Mouse (Mus musculus): Measurements from ENCODE around the gene Defb11.
"Not testable (repeated sequence)": the region's sequence is repeated elsewhere in the genome, so short reads cannot be mapped to it uniquely, and the experiment has no call there.

The Defb11 gene

GRCm38 (mm10) chr8:21906290-21906689, at the start of gene Defb11:
Gene Defb11 (minus strand): TSS chr8:21906412.
- DNase-seq = not testable (repeated sequence)

DNA sequence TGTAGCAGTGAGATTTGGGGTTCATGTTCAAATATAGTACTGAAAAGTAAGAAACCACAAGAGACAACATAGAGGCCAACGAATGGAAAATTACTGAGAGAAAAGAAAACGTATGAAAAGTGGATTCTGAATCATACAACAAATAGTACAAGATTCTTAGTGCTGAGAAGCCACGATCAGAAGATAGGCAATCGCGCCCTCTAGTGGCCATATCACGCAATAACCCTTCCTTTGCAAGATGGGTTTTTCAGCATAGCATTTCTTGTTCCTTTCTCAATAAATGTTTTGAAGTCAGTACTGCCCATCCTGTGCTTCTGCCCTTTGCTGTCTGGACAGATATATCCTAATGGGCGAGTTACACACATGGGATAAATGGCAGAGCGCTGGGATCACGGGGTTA, 49.1 kb upstream of the Defb11 start:
- DNase-seq = peak; percentile 26

- DNase-seq = no peak
Measured at GRCm38 (mm10) chr8:21947311-21948017, 41.3 kb upstream of the Defb11 start.

DNA sequence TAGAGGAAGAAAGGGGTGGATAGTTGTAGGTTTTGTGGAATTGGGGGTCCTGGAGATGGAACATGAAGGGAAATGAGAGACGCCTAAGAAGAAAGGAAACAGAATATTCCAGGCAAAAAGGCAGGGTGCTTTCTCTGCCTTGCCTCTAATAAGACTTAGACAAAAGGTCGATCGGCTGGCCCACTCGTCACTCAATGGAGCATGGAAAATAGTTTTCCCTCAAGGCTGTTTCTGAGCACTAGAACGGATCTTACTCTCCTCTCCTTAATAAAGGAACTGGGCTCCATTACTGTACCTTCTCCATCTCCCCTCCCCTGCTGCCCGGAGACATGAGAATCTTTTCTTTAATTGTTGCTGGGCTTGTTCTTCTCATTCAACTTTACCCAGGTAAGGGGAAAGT, 40.2 kb upstream of the Defb11 start, which contains the start of gene Defb13:
TSS of gene Defb13 (plus strand) at position 301 of the 400 bp plus-strand sequence.
- DNase-seq = no peak

GRCm38 (mm10) chr8:21938052-21938451, 31.8 kb upstream of the Defb11 start, which contains the start of gene Defb35:
Gene Defb35 (plus strand): TSS chr8:21938352.
- not testable (repeated sequence) for DNase-seq

DNA sequence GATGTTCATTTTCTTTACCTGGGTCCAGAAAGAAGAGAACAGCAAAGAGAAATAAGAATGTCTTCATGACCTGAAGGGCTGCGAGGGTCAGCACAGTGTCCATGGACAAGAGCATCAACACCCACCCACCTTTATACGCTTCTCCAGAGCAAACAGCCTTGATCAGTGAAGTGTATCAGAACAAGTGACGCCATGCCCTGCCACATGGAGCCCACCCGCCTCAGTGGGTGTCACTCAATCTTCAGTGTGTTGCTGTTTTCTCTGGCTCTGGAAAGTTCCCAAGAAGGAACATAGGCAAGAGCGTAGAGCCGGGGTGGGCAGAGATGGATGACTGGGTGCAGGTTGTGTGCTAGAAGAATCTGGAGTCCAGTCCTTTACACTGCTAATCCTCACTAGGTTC, 26.4 kb upstream of the Defb11 start, which contains the start of gene Defb15:
TSS of gene Defb15 (minus strand) at position 101 of the 400 bp plus-strand sequence.
- DNase-seq = no peak

DNA sequence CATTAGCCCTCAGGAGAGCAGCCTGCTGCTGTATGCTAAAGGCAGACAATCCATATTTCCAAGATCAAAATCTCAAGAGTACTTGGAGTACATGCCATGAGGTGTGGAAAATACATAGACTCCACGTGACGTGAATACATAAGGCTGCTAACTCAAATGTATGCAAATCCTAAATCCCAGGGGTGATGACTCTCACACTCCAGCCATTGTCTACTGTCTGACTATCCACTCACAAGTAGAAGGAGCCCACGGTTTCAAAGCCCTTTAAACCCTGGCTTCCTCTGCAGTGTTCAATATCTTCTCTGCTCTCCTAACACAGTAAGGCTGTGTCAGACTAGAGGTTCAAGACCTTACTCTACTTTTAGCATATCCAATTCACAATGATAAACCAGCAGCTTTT, 24.5 kb upstream of the Defb11 start:
- DNase-seq = not testable (repeated sequence)

- DNase-seq = no peak
Measured at GRCm38 (mm10) chr8:21915625-21916024, 9.4 kb upstream of the Defb11 start.

DNA sequence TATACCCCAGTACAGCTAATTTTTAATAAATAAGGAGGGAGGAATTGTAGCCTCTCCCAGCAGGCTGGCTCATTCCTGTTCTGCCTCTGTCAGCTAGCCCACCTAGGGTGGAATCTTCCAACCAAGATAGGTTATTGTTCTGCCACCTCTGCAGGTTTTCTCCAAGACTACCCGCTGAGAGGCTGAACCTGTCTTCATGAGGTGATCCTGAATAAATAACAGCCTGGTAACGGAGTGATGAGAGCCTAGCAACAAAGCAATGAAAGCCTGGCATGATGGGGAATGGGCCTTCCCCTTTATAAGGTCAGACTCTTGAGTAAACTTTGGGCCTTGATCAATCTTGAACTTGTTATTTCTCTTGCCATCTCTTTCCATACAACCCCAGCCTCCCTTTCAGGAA, 6.3 kb upstream of the Defb11 start:
- no peak for DNase-seq

DNA sequence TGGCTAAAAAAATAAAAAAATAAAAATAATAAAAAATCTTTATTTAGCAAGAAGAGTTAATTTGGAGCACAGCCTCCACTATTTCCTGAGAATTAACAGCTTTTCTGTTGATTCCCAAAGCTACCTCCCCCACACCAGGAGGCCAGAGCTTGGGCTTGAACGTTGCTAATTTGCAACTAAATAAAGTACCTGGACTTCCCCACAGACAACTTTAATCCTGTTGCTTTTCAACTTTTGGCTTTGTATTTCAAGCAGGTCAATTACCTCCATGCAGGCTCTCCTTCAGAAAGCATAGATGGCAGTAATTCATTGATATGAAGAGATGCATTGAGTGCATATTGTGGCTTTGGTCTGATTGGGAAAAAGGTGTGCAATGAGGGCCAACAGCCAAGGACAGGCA, 5.7 kb upstream of the Defb11 start:
- DNase-seq = no peak

- DNase-seq = not testable (repeated sequence)
Measured at GRCm38 (mm10) chr8:21885321-21885720, 20.9 kb downstream of the Defb11 start, which contains the start of gene Defb9. Gene Defb9 (minus strand): TSS chr8:21885421.

- DNase-seq = not testable (repeated sequence)
Measured at GRCm38 (mm10) chr8:21858586-21858985, 47.6 kb downstream of the Defb11 start, which contains the start of gene Defb10. Gene Defb10 (plus strand): TSS chr8:21858901.

Measured in lung, postnatal 10 days (tissue).